Mouse (Mus musculus) MN1 (cell line): ENCODE results near the gene Cdk18.

Experiments used
- DNase-seq: peaks from one replicate; pipeline ENCODE4 v3.0.0-alpha.2; 2016; ENCODE audit warnings: low spot score

Cdk18 gene

GRCm38 (mm10) chr1:132149410-132149809 lies 9.9 kb upstream of the Cdk18 start:
- DNase-seq = no peak

- no peak for DNase-seq
Observed at GRCm38 (mm10) chr1:132145973-132146685, 6.6 kb upstream of the Cdk18 start.

DNA sequence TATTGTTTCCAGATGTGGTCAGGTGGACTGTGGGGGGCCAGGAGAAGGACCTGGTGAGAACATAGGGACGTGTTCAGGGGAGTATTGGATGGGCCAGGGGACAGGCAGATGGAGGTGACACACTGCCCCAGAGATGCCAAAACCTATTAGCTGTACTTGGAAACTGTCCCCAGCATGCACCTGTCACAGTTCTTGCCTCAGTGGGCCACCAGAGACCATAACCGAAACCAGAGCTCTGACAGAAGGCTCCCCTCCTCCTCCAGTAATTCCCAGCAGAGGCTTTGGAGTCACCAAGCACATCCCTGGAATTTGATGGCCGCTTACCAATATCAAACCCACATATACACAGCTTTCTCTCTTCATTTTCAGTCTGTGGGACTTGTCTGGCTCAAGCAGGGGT lies 5.4 kb upstream of the Cdk18 start:
- no peak for DNase-seq

GRCm38 (mm10) chr1:132144223-132144622 lies 4.7 kb upstream of the Cdk18 start:
- peak; percentile 67 for DNase-seq

DNA sequence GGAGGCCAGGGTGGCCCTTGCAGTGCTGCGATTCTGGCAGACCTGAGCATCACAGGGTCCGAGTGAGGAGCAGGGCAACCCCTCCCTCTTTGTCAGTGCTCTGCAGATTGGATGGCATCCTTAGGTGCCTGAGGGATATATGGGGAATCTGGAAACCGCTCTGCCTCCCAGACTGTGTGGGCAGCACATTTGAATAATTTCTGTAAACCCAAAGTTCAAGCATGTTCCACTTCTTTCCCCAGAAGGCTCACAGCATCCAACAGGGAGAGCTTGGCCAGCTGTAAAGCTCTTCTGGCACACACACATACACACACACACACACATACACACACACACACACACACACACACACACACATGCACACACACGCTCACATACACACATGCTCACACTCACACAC lies 4.2 kb upstream of the Cdk18 start:
- no peak for DNase-seq

DNA sequence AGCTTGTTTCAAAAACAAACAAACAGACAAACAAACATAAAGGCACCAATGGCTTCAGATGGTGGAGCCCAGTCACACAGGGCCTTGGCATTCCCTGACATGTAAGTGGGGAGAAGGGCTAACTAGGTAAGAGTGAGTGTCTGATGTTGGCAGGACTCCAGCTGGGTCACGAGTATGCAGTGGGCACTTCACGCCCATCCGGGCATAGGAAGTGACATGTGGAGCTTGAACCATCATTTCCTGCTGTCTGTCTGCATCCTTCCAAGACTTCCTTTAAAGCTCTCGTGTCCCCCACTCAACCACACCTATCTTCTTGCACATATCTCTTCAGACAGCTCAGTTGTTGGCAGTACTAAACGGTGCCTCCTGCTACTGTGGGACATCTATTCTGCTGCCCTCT lies 3.6 kb upstream of the Cdk18 start:
- no peak for DNase-seq

GRCm38 (mm10) chr1:132141753-132142152 lies 2.3 kb upstream of the Cdk18 start:
- DNase-seq = no peak

GRCm38 (mm10) chr1:132141166-132141565 lies 1.7 kb upstream of the Cdk18 start:
- no peak for DNase-seq

DNA sequence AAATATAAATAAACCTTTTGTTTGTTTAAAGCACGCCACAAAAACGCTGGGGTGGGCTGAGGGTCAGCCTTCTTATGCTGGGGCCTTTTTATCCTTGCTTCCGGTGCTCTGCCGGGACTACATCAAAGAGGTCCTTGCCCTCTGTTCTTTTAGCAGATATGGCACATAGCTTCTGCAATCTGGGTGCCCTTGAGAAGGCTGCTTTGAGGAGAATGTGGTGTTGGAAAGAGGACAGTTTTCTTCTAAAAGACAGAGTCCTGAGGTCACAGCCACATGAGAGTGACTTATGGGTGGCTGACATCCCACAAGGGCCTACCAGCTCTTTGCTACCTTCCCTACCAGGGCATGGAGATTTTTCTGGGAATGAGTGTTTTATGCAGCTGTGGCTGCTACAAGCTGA lies 1.1 kb upstream of the Cdk18 start:
- DNase-seq = no peak

GRCm38 (mm10) chr1:132140171-132140570 lies 687 bp upstream of the Cdk18 start:
- DNase-seq = peak; percentile 47

DNA sequence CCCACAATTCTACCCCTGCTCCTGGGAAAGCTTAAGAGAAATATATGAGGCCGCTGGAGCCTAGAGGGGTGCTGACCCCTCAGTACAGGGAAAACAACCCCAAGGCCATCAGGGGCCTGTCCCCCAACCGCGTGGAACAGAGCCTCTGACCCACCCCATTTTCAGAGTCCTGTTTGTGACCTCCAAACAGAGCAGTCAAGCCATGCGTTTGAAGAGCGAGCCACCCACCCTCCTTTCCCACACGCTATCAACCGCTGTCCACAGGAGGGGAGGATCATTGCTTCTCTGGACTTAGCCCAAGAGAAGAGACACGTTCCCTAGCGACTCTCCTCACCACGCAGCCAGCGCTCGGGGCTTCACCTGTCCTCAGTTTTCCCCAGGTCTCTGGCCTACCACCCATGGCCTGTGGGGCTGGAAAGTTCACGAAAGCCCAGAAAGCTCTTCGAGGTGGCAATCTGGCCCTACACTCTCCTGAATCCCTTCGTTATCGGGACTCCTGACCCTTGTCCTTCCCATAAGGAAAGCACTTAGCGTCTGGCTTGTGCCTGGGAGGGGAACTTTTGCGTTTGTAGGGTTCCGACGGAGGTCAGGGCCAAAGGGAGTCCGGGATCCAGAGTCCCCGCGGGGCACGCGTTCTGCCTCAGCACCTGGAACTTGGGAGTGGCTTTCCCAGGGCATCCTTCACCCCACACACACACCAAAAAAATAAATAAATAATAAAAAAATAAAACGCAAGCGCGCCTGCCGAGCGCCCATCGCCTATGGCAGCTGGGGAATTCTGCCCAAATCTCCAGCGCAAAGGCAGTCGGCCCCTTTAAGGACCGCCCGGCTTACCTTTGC lies 688 bp downstream of the Cdk18 start:
- DNase-seq = peak; percentile 33

DNA sequence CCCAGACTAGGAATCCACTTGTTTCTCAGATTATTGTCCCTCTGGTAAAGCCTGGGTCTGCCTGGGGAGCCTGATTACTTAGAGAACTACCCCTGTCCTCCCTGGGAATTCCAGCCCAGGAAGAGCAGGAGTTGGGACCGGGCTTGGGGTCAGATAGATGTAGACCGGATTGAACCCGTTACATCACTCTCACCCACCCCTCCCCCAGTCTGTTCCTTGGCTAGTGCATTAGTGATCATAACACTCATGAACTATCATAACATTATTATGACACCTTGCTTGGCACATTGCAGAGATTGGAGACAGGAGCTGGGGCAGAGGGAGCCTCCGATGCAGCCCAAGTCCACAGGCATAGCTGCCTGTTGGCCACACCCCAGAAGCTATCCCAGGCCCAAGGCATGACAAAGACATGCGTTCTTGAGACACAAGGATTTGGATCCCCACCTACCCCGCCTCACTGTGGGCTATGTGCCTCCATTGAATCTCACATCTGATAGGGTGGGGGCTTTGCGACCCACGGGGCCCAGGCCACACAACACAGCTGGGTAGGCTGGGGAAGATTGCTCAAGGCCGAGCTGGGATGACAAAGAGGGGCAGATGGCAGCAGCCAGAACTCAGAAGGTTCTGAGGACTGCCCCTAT lies 1.4 kb downstream of the Cdk18 start:
- DNase-seq = no peak

DNA sequence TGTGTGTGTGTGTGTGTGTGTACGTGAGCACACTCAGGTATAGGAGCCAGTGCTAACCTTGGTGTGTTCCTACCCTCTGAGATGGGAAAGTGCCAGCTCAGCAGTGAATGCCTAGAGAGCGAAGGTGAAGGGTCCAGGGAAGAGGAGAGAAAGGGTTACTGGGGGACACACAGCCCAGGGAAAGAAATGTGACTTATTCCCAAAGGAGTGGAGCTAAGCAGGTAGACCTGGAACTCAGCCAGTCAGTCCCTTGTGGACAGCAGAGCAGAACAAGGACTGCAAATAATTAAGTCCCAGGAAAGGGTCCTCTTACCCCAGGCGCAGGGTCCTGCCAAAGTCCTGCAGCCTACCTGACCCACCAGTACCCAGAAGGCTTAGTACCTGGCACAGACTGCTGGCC lies 2.6 kb downstream of the Cdk18 start:
- no peak for DNase-seq

GRCm38 (mm10) chr1:132135631-132136030 lies 3.9 kb downstream of the Cdk18 start:
- DNase-seq = no peak

GRCm38 (mm10) chr1:132128311-132128710 lies 11.2 kb downstream of the Cdk18 start:
- no peak for DNase-seq

DNA sequence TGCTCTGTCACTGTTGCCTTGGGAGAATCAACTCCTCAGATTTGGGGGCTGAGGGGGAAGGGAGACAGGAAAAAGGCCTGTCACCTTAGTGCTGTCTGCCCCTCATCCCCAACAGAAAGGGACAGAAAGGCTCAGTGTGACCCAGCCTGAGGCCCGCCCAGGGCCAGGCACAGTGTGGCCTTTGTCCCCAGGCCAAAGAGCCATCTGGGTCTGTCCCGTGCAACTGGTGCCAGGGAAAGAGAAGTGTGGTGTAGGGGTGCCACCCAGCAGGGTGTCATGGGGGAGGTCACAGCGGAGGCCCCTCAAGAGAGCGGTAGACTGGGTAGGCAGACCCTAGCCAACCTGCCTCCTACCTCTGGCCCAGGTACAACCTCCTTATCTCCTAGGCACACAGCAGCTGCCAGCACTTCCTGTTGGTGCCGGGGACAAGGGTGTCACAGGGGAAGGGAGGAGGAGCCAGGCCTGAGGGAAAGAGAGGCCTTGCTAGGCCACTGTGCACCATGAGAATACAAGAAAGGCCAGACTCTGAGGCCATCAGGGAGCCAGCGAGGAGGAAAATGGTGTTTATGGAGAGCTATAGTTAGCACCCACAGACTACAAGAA lies 13.6 kb downstream of the Cdk18 start:
- no peak for DNase-seq

- no peak for DNase-seq
Observed at GRCm38 (mm10) chr1:132125249-132125648, 14.2 kb downstream of the Cdk18 start.

- no peak for DNase-seq
Observed at GRCm38 (mm10) chr1:132123420-132124014, 16.0 kb downstream of the Cdk18 start.

DNA sequence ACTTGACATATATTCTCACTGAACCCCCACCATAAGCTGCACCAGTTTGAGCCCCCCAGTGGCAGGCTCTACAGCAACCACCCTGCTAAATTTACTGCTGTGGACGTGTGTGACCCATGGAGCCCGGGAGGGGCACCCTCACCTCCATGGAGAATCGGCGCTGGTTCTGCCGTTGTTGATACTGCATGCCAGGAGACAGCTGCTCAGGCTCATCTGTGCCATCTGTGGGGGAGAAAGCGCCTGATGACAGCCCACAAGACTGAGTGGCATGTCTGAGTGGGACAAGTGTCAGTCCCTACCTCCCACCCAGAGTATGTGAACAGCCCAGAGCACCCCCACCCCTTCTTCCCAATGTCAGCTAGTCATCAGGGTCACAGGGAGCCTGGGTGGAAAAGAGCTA lies 17.6 kb downstream of the Cdk18 start:
- no peak for DNase-seq

DNA sequence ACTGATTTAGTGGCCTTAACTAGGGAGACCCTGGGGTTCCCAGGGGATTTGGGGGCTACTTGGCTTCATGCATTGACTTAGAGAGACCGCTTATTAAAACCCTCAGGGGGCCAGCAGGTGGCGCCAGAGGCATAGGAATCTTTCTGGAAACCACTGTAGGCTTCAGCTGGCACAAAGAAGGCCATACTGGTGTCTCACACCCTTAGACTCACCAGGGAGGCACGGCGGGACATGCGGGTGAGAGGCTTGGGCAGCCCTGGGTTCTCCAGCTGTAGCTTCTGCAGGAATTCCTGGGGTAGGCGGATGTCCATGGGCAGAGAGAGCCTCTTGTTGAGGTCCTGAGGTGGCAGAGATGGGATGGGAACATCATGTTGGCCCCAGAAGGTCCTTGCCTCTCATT lies 18.2 kb downstream of the Cdk18 start:
- peak; percentile 87 for DNase-seq

DNA sequence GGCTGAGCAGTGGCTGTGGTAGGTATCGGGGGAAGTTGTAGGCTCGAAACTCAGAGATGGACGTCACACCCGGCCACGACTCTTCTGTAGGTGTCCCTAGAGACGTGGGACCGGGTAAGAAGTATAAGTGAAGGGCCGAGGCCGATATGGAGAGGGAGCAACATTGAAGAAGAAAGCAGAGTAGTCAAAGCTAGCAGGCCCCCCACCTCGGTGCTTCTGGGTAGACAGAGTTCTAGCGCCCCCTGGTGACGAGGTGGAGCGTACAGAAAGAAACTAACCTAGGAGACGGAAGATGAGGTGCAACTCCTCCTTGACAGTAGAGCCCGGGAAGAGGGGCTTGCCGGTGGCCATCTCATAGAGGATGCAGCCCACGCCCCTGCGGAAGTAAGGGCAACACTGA lies 22.9 kb downstream of the Cdk18 start:
- DNase-seq = peak; percentile 51

DNA sequence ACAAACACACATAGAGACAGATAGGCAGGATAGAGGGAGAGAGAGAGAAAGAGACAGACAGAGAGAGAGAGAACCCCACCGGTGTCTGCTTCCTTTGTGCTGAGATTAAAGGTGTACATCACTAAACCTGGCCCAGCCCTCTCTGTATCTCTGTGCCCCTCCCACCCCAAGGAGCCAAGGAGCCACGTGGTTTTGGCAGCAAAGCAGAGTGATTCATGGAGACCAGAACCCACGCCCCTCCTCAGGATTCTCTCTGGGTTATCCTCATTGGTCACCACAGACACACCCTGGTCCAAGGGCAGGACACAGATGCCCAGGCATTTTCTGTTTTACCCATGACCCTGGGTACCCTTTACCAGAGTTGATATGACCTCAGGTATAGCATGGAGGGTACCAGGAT lies 26.4 kb downstream of the Cdk18 start:
- DNase-seq = peak; percentile 20
